In genomic region chr8:92505552-92506281, GRCm38 (mm10) we compare ENCODE assay signal across 20 mouse cellular contexts.
DNase-seq lines count a peak whose midpoint lies in the region; ATAC-seq lines count a peak whose summit lies in the region.
"Had no signal": no experiment of that assay in that cellular context is flagged by ENCODE, and none has a peak within 500 bp of the region (broad histone marks: within the 10 kb centered on the region; RNA-seq: fewer than 3 reads in every experiment).

No protein-coding gene starts in this region.

- H3K27ac ChIP-seq in kidney, embryonic 15.5 days = no peak overlapping the region
- no peak overlapping the region for H3K27ac ChIP-seq in embryonic facial prominence, embryonic 10.5 days (replicated peaks)
- peak overlapping the region; percentile 53; the same call in 1 of the 2 replicates for H3K27ac ChIP-seq in limb, embryonic 10.5 days
- H3K27ac ChIP-seq: hindbrain, embryonic 15.5 days; intestine, embryonic 15.5 days; left cerebral cortex, adult 2 months had no signal

- no peaks in the 10 kb centered on the region for H3K36me3 ChIP-seq in kidney, embryonic 15.5 days
- no peaks in the 10 kb centered on the region for H3K36me3 ChIP-seq in embryonic facial prominence, embryonic 10.5 days (replicated peaks)
- no peaks in the 10 kb centered on the region for H3K36me3 ChIP-seq in limb, embryonic 10.5 days
- H3K36me3 ChIP-seq: hindbrain, embryonic 15.5 days; intestine, embryonic 15.5 days had no signal

- H3K27me3 ChIP-seq in kidney, embryonic 15.5 days = no peaks in the 10 kb centered on the region
- no peaks in the 10 kb centered on the region for H3K27me3 ChIP-seq in embryonic facial prominence, embryonic 10.5 days (replicated peaks; ENCODE audit: low read depth, poor library complexity, severe bottlenecking)
- H3K27me3 ChIP-seq in limb, embryonic 10.5 days (ENCODE audit: low read depth, poor library complexity, severe bottlenecking) = no peaks in the 10 kb centered on the region
- H3K27me3 ChIP-seq: hindbrain, embryonic 15.5 days; intestine, embryonic 15.5 days had no signal

- no peak overlapping the region for H3K4me2 ChIP-seq in kidney, embryonic 15.5 days
- H3K4me2 ChIP-seq: heart, embryonic 11.5 days; hindbrain, embryonic 15.5 days; intestine, embryonic 15.5 days had no signal

- peaks cover 7% of the 10 kb centered on the region; the same call in 1 of the 2 replicates for H3K4me1 ChIP-seq in kidney, embryonic 15.5 days
- peaks cover 10% of the 10 kb centered on the region for H3K4me1 ChIP-seq in embryonic facial prominence, embryonic 10.5 days
- H3K4me1 ChIP-seq in limb, embryonic 10.5 days = peaks cover 17% of the 10 kb centered on the region
- H3K4me1 ChIP-seq: intestine, embryonic 15.5 days had no signal

- 53% methylated on average over 7 of the region's 7 CpGs for WGBS in kidney, embryonic 15.5 days
- 57% methylated on average over 7 of the region's 7 CpGs for WGBS in embryonic facial prominence, embryonic 10.5 days
- WGBS in limb, embryonic 10.5 days = 55% methylated on average over 7 of the region's 7 CpGs

- H3K9me3 ChIP-seq in kidney, embryonic 15.5 days (replicated peaks) = no peaks in the 10 kb centered on the region
- H3K9me3 ChIP-seq in embryonic facial prominence, embryonic 10.5 days = no peaks in the 10 kb centered on the region
- H3K9me3 ChIP-seq in limb, embryonic 10.5 days (replicated peaks) = no peaks in the 10 kb centered on the region
- H3K9me3 ChIP-seq: hindbrain, embryonic 15.5 days; intestine, embryonic 15.5 days had no signal

- no peak for ATAC-seq in kidney, embryonic 15.5 days (replicated peaks; ENCODE audit: low FRiP score)
- ATAC-seq: CD4-positive, CD25-positive, alpha-beta regulatory T cell, adult 4 months; forebrain, embryonic 16.5 days; intestine, embryonic 15.5 days; midbrain, embryonic 16.5 days; Patski had no signal

- H3K4me3 ChIP-seq in kidney, embryonic 15.5 days (replicated peaks) = no peak overlapping the region
- no peak overlapping the region for H3K4me3 ChIP-seq in embryonic facial prominence, embryonic 10.5 days
- H3K4me3 ChIP-seq in limb, embryonic 10.5 days = no peak overlapping the region
- H3K4me3 ChIP-seq: hindbrain, embryonic 15.5 days; intestine, embryonic 15.5 days; left cerebral cortex, adult 2 months had no signal

- peak; percentile 11 for DNase-seq in embryo, embryonic 11 days
- DNase-seq in embryo, embryonic 10.5 days (ENCODE audit: low spot score) = no peak
- DNase-seq in kidney, postnatal 4 days = peak; percentile 12
- DNase-seq in embryonic facial prominence, embryonic 10.5 days (ENCODE audit: low spot score) = peak; percentile 14
- peak; percentile 40 for DNase-seq in limb, embryonic 10.5 days (ENCODE audit: low spot score)
- no peak for DNase-seq in gastrocnemius, postnatal 36 days
- no peak for DNase-seq in thymus, postnatal 0 days (ENCODE audit: low spot score)
- DNase-seq: adrenal gland, adult 8-10 months; liver; lung, postnatal 36 days; right cerebral cortex, adult 18-20 months had no signal

- no peak overlapping the region for H3K9ac ChIP-seq in kidney, embryonic 15.5 days
- H3K9ac ChIP-seq: hindbrain, embryonic 15.5 days; intestine, embryonic 15.5 days had no signal

- intact Hi-C loops in gastrocnemius, postnatal 36 days (cut with DNase I) = no loop called here

Comparison
In these comparisons a context has a peak if more than half of its experiments do, and no peak if none do; other contexts are left out.
1. DNase-seq: peak in embryo, embryonic 11 days (single experiment), kidney, postnatal 4 days (2 of 2), embryonic facial prominence, embryonic 10.5 days (single experiment) and limb, embryonic 10.5 days (single experiment); none in embryo, embryonic 10.5 days (single experiment), gastrocnemius, postnatal 36 days (0 of 2) and thymus, postnatal 0 days (single experiment).